Mouse (Mus musculus) liver, embryonic 16.5 days (tissue): ENCODE results near the gene Nos3. TPM values are rescaled to one million over a fixed set of nuclear protein-coding genes. Genes with fewer than 3 reads are reported as not detected.

ENCODE experiments used
- ATAC-seq: fragments of 200-750 bp; cut with Nextera tagmentation; 2 replicates; pipeline ENCODE4 v1.8.0; 2017; ENCODE audit warnings: low read depth, mild to moderate bottlenecking, moderate number of reproducible peaks, moderate library complexity
- H3K27ac ChIP-seq: fragments of 300-500 bp; sonication (generic); 2 replicates; pipeline ENCODE4 v1.5.1; 2014; ENCODE audit warnings: mild to moderate bottlenecking, low read length
- H3K27me3 ChIP-seq: fragments of 300-500 bp; sonication (generic); 2 replicates; pipeline ENCODE4 v1.6.1; 2014; ENCODE audit warnings: low read depth, low read length, mixed read lengths; ENCODE audit not compliant: control insufficient read depth, insufficient read depth
- H3K36me3 ChIP-seq: fragments of 300-500 bp; sonication (generic); 2 replicates; pipeline ENCODE4 v1.6.1; 2014; ENCODE audit warnings: mild to moderate bottlenecking; ENCODE audit not compliant: control insufficient read depth, insufficient read depth
- H3K4me1 ChIP-seq: fragments of 300-500 bp; sonication (generic); 2 replicates; pipeline ENCODE4 v1.6.1; 2014; ENCODE audit warnings: low read depth, low read length, mixed read lengths; ENCODE audit not compliant: control insufficient read depth
- H3K4me2 ChIP-seq: fragments of 300-500 bp; sonication (generic); 2 replicates; pipeline ENCODE4 v1.6.1; 2014; ENCODE audit warnings: low read depth, low read length, mixed read lengths
- H3K4me3 ChIP-seq: fragments of 300-500 bp; sonication (generic); 2 replicates; pipeline ENCODE4 v1.5.1; 2014; ENCODE audit warnings: low read depth, mild to moderate bottlenecking, low read length
- H3K9ac ChIP-seq: fragments of 300-500 bp; sonication (generic); 2 replicates; pipeline ENCODE4 v1.6.1; 2014; ENCODE audit warnings: low read depth, low read length
- H3K9me3 ChIP-seq: fragments of 300-500 bp; sonication (generic); replicated peaks from 2 replicates; pipeline ENCODE4 v1.6.1; 2016; ENCODE audit warnings: low read length; ENCODE audit not compliant: control insufficient read depth
- WGBS: fragments of 180-500 bp; shearing (Covaris S2); extraction: QIAGEN DNeasy Blood & Tissue Kit; methylation state at CpG from one replicate; pipeline ENCODE4 v1.1.7; 2014; ENCODE audit not compliant: insufficient replicate concordance; 5-methylcytosine and 5-hydroxymethylcytosine counted together
- polyA plus RNA-seq: library from polyadenylated mRNA; unstranded; fragments of >200 nt; fragmentation: Nextera tagmentation; extraction: Ambion mirVana; gene quantifications from 2 replicates; pipeline ENCODE4 v1.2.1, GENCODE M21; 2015

The Nos3 gene
- polyA plus RNA-seq, 1 experiment from 2014 or later: 2.2 TPM

DNA sequence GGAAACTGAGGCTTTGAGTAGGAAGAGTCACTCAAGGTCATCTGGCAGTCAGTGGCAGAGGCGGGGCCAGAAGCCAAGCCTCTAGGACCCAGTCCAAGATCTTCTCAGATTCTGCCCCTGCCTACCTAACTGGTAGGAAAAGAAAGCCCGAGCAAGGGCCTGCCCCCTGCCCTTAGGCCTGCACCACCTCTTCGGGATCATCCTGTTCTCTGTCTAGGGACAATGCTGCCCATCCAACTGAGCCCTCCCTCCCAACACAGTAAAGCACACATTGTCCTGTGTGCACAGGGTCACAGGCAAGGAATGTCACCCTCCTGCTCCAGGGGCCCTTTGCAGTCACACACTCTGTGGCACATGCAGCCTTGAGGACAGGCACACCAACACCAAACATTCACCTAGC is 14.5 kb upstream of the Nos3 start:
- H3K4me2 ChIP-seq: no peak overlapping the region
- no peaks in the 10 kb centered on the region for H3K36me3 ChIP-seq
- WGBS: 61% methylated on average over 3 of the region's 3 CpGs
- no peak overlapping the region for H3K4me3 ChIP-seq
- H3K9ac ChIP-seq: no peak overlapping the region
- H3K9me3 ChIP-seq: no peaks in the 10 kb centered on the region
- ATAC-seq: no peak
- peaks cover 22% of the 10 kb centered on the region for H3K4me1 ChIP-seq
- H3K27ac ChIP-seq: no peak overlapping the region
- H3K27me3 ChIP-seq: peaks cover 68% of the 10 kb centered on the region

- Histone ChIP-seq H3K4me2 (peak overlapping the region; percentile 81), H3K27me3 (peaks cover 68% of the 10 kb centered on the region), H3K9ac (no peak overlapping the region; the same call in 1 of the 2 replicates), H3K36me3 (no peaks in the 10 kb centered on the region), H3K4me3 (peak overlapping the region; percentile 59), H3K9me3 (no peaks in the 10 kb centered on the region), H3K4me1 (peaks cover 21% of the 10 kb centered on the region), H3K27ac (no peak overlapping the region)
- no peak for ATAC-seq
- WGBS: 43% methylated on average over 14 of the region's 15 CpGs
These were observed 13.9 kb upstream of the Nos3 start for GRCm38 (mm10) chr5:24350531-24351250.

DNA sequence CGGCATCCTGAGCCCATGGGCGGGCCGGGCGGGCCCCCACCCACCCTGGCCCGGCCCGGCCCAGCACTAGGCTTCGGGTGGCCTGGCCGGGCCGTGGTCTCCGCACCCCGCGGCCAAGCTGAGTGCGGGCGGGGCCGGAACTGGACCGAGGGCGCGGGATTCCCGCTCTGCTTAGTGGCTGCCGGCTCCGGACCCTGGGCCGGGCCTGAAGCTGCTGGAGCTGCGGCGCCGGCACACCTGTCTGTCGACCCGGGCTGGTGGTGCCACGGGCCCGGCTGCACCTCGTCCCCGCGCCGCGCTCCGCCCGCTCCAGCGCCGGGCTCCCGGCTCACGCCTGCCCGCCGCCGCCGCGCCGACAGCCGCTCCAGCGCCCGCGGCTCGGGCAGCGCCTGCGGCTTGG is 13.3 kb upstream of the Nos3 start, which contains the start of gene Kcnh2:
Gene Kcnh2 (minus strand): TSS at position 327 of the 400 bp plus-strand sequence.
- Histone ChIP-seq H3K4me3 (peak within 1 kb of the TSS; percentile 59), H3K9ac (peak within 1 kb of the TSS; percentile 41; the same call in 1 of the 2 replicates), H3K36me3 (no peaks in the 10 kb centered on the region), H3K27ac (no peak within 1 kb of the TSS), H3K4me1 (peaks cover 21% of the 10 kb centered on the region), H3K4me2 (peak within 1 kb of the TSS; percentile 81), H3K27me3 (peaks cover 68% of the 10 kb centered on the region), H3K9me3 (no peaks in the 10 kb centered on the region)
- ATAC-seq: no peak
- 0% methylated on average over 30 of the region's 53 CpGs for WGBS

GRCm38 (mm10) chr5:24351701-24352171 is 12.9 kb upstream of the Nos3 start:
- Histone ChIP-seq H3K27ac (no peak overlapping the region), H3K27me3 (peaks cover 68% of the 10 kb centered on the region), H3K9me3 (no peaks in the 10 kb centered on the region), H3K9ac (peak overlapping the region; percentile 41; the same call in 1 of the 2 replicates), H3K4me1 (peaks cover 21% of the 10 kb centered on the region), H3K4me3 (peak overlapping the region; percentile 59), H3K4me2 (peak overlapping the region; percentile 81), H3K36me3 (no peaks in the 10 kb centered on the region)
- 0% methylated on average over 39 of the region's 41 CpGs for WGBS
- peak; percentile 74 for ATAC-seq

DNA sequence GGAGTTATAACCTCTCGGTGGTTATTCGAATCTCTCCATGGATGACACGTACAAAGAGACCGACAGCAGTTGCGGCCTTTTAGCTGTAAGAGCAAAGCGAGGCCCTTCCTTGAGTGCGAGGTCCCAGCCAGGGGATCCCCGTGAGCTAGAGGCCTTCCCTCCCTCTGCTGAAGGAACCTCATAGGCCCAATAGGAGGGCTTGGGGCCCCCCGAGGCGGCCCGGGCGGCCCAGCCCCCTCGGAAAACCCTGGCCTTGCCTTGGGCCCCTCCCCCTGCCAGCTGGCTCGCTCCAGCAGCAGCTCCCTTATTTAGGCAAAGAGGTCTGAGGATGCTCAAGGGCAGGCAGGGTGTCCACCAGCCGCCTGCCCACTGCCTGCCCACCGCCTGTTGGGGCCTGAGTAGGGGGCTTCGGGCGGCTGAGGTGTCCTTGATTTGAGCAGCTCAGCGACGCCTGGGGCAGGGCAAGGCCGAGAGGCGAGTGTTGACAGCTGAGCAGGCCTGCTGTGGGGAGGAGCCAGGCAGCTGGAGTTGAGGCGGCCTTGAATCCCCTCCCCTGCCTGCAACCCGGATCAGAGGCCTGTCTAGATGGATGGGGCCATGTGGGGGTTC is 12.3 kb upstream of the Nos3 start:
- Histone ChIP-seq H3K4me3 (peak overlapping the region; percentile 59), H3K4me2 (peak overlapping the region; percentile 81), H3K36me3 (no peaks in the 10 kb centered on the region), H3K9me3 (no peaks in the 10 kb centered on the region), H3K27me3 (peaks cover 68% of the 10 kb centered on the region), H3K9ac (no peak overlapping the region), H3K27ac (no peak overlapping the region), H3K4me1 (peaks cover 21% of the 10 kb centered on the region)
- WGBS: 1% methylated on average over 24 of the region's 24 CpGs
- no peak for ATAC-seq

GRCm38 (mm10) chr5:24353327-24353726 is 11.3 kb upstream of the Nos3 start:
- Histone ChIP-seq H3K9ac (no peak overlapping the region), H3K9me3 (no peaks in the 10 kb centered on the region), H3K27me3 (peaks cover 62% of the 10 kb centered on the region), H3K4me3 (no peak overlapping the region), H3K4me2 (no peak overlapping the region), H3K36me3 (no peaks in the 10 kb centered on the region), H3K4me1 (peaks cover 15% of the 10 kb centered on the region), H3K27ac (no peak overlapping the region)
- ATAC-seq: no peak
- 31% methylated on average over 4 of the region's 4 CpGs for WGBS

DNA sequence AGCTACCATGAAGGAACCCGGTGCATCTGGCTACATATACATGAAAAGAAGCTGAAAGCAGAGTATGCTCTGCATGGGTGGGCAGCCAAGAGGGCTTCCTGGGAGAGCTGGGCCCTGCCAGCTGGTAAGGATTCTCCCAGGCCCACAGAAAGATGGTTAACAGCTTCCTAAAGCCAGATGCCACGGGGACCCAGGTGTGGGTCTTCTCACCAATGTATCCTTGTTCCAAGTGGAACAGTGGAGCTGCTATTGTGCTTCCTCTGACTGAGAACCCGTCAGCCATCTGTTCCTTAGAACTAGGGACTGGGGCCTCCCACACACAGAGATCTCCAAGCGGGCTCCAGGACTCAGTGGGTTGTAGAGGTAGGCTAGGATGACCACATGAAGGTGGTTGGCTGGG is 7.8 kb upstream of the Nos3 start:
- no peak for ATAC-seq
- WGBS: 37% methylated on average over 4 of the region's 4 CpGs
- H3K27me3 ChIP-seq: peaks cover 28% of the 10 kb centered on the region

GRCm38 (mm10) chr5:24357461-24357860 is 7.1 kb upstream of the Nos3 start:
- peak; percentile 37 for ATAC-seq
- Histone ChIP-seq H3K4me3 (no peak overlapping the region), H3K9ac (no peak overlapping the region)

More for the DNA sequence above, 7.8 kb upstream of the Nos3 start:
- Histone ChIP-seq H3K4me2 (no peak overlapping the region), H3K9ac (no peak overlapping the region), H3K27ac (no peak overlapping the region), H3K36me3 (no peaks in the 10 kb centered on the region), H3K9me3 (no peaks in the 10 kb centered on the region), H3K4me3 (no peak overlapping the region), H3K4me1 (peaks cover 3% of the 10 kb centered on the region; the same call in 1 of the 2 replicates)

More at GRCm38 (mm10) chr5:24357461-24357860, 7.1 kb upstream of the Nos3 start:
- WGBS: 14% methylated on average over 7 of the region's 7 CpGs
- Histone ChIP-seq H3K4me2 (no peak overlapping the region), H3K9me3 (no peaks in the 10 kb centered on the region), H3K36me3 (no peaks in the 10 kb centered on the region), H3K27me3 (peaks cover 21% of the 10 kb centered on the region), H3K4me1 (no peaks in the 10 kb centered on the region), H3K27ac (no peak overlapping the region)
